Mouse (Mus musculus) erythroblast, embryonic 14.5 days (primary cell): ENCODE results near the gene Crx.

Experiments
- GATA1 ChIP-seq: IDR thresholded peaks from 2 replicates; pipeline ENCODE4 v1.6.1; 2012; ENCODE audit warnings: low read length, inconsistent platforms, mixed read lengths
- TAL1 ChIP-seq: IDR thresholded peaks from 3 replicates; pipeline ENCODE4 v1.6.1; 2012; ENCODE audit warnings: low read length, inconsistent platforms, mixed read lengths

- no peak for TF ChIP-seq GATA1
- no peak for TF ChIP-seq TAL1
Measured at GRCm38 (mm10) chr7:15864104-15864503, 15.7 kb downstream of the Crx start.
